Mouse (Mus musculus) cerebellum, adult 18-20 months (tissue): ENCODE measurements around the gene Cpa4.

Experiments used
- DNase-seq, 2 experiments: peaks; one replicate each; pipeline ENCODE4 v3.0.0; 2021

The Cpa4 gene

DNA sequence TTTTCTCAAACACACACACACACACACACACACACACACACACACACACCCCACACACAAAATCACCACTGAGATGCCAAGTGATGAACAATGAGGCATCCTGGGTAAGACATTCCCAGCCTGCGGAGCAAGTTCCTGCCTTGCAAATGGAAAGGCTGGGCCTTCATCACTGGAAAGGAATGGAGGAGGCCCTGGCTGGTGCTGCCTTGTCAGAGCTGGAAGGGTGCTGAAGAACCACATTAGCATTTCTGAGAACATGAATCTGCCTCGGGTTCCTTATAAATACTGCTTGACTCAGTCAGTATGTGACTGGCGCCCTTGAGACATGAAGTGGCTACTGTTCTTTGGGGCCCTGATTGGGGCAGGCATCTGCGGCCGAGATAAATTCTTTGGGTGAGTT lies at the start of gene Cpa4:
TSS of gene Cpa4 (plus strand) at position 301 of the 400 bp plus-strand sequence.
- no peak for DNase-seq

DNA sequence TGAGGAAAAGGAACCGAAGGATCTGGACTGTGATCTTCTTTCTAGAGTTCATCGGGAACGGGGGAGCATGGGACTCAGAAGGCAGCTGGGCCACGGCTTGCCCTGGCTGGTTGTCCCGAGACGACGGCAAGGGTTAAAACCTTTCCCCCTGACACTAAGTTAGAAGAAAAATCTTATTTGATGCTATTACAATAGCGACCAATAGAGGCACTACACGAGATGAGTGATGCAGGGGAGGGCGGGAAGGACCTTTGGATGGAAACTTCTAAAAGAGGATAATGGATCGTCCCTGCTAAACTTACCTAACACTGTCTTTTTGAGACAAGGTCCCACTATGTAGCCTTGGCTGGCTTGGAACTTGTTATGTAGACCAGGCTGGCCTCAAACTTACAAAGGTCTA lies 47.8 kb upstream of the Cpa4 start:
- DNase-seq: no peak

DNA sequence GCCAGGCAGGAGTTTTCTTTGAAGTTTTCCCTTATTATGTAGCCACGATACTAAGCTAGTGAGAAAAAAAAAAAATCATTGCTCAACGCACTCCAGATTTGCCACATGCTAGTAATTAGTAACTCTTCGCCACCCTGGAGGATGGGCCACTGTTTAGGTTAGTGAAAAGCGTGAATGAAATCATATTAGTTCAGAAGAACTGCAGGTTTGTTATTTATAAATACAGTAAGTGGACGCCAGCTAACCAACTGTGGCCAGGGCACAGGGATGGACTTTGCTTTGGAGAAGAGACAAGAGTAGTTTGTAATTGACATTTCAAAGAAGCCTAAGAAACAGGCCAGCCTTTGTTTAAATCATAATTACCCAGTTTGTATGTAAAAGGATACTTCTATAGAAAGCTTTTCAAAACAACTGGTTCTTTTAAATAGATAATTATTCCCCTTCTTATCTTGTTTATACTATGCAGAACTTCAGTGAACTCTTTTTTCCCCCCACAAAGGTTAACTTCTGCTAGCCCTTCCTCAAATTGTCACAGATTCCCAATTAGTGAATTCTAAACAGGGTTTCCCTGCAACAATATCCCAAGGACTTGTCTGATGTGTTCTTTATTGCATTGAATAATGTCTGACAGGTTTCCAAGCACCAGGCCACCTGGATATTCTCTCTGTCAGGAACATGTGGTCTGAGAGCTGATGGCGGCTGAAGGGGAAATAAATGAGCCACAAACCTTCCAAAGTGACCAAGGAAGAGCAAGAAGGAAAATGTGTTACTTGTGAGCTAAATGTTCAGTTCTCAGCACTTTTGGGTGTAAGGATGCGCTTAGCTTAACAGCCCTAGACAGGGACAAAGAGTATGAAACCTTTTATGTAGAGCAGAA lies 42.5 kb upstream of the Cpa4 start:
- no peak for DNase-seq

DNA sequence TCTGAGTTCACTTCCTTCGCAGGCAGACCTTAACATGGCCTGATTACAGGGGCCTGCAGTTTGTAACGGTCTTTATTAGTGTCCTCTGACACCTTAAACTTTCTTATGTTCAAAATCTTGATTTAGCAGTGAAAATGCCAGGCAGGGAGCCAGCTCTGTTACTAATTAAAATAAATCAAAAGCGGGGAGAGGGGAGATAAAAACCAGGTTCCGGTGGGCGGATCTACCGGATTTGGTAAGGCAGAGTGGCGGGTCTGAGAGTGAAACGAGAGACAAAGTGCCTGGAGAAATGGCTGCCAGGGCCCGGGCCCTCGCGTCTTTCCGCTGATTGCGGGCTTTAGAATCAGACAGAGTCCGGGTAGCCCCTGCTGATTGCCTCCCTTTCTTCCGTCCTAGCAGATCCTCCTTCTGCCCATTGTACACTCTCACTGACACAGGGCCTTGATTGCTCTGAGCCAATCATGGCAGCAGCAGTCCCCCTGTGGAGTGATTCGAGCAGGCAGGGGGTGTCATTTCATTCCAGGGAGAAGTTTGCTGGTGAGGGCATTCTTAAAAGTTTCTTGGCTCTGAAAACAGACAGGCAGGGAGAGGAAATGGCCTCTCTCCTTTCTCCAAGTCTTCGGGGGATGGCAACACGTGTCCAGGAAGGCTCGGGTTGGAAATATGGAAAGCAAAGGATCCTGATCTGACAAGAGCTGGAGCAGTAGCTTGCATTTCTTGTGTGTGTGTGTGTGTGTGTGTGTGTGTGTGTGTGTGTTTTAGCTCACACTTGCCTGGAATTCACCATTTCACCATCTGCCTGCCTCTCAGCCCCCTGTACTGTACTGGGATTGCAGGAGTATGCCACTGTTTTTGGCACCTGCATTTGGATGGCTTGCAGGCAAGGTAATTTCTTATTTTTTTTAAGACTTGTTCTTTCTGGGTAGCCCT lies 41.3 kb upstream of the Cpa4 start:
- no peak for DNase-seq

DNA sequence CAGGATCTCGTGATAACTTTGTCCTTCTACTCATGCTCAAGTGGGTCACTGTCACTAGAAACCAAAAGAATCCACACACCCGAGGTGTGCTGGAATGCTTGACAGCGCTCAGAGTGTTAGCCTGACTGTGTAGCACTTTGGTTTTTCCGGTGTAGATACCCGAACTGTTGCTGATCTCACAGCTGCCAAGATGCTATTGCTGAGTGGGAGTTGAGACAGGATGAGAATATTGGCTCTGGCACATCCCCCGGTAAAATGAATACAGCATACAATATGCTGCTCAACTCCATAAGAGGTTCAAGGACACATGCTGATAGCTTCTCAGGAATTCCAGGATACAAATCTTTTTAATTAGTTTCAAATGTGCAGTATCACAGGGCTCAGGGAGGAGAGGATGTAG lies 39.4 kb upstream of the Cpa4 start:
- no peak for DNase-seq

DNA sequence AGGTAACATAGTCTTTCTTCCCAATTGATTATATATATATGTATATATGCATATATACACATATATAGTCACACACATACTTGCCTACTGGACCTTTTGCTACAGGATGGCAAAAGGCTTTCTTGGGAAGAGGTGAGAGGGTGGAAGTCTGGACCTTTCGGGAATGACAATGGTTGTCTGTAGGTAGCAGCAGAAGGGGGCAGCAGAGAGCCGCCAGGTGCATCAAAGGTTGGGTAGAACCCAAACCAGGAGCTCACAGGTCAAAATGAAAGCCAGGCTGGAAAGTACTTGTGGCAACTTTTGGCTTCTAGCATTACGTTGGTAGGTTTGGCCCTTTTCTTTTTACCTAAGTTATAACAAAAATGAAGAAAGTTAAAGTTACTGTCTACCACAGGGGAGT lies 32.8 kb upstream of the Cpa4 start:
- peak; percentile 71 to 78 for DNase-seq

DNA sequence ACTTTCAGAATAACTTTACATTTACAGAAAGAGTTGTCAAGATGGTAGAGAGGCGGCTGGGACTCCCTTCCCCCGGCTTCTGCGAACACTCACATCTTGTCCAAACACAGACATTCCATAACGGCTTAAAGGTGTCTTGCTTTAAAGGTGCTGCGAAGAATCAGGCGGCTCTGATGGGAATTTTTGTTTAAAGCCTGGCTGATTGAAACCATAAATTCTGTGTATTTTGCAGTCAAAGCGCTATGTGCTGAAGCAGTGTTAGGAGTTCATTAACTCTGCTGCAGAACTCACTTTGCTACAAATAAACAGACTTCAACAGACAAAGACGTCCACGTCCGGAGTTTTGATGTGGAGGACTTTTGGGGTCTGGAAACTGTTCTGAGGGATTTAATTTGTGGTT lies 29.9 kb upstream of the Cpa4 start:
- no peak for DNase-seq

DNA sequence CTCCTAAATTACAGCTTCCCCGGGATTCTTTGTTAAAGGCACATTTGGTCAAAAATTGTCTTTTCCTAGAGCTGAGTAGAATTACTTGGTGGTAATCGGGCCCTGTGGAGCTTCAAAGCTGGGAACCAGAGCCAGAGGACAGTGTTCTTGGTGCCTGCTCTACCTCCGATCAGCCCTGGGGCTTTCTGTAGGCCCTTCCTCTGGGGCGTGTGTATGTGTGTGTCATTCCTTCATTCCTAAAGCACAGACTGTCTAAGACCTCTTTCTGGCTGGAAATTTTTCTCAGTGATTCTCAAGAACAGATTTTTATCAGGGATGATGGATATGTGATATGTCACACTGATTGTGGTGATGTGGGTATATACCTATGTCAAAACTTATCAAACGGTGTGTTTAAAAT lies 29.4 kb upstream of the Cpa4 start:
- no peak for DNase-seq

DNA sequence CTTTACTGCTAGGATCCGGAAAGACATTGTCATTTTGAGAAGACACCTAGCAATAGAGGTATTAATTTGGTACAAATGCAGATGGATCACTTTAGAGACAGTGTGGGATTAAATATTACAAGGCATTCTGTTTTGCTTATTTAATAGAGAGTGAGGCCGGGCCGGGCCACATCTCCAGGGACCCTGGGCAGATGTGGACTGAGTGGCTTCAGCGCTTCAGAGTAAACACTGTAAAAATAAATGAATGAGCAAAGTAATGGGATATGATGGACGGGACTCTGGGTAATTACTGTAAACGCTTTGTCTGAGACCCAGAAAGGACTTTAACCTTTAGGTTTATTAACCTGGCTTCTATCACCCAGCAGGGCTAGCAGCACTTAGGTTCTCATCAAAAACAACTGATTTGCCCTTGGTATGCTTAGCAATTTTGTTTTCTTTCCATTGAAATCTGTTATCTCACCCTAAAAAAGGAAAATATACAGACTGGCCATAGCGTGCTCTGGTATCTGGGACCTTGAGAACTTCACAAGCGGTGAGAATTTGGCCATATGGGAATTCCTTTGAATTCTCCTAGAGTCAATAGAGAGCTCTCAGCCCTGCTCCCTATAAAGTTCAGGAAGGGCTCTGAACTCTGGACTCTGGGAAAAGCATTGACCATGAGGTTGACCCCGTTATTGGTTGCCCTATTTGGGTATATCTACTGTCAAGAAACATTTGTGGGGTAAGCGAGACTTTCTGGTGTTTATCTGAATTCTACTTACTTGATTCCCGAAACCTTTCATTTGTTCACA lies 27.0 kb upstream of the Cpa4 start, which contains the start of gene Cpa2:
TSS of gene Cpa2 (plus strand) at position 574 of the 791 bp plus-strand sequence.
- no peak for DNase-seq

DNA sequence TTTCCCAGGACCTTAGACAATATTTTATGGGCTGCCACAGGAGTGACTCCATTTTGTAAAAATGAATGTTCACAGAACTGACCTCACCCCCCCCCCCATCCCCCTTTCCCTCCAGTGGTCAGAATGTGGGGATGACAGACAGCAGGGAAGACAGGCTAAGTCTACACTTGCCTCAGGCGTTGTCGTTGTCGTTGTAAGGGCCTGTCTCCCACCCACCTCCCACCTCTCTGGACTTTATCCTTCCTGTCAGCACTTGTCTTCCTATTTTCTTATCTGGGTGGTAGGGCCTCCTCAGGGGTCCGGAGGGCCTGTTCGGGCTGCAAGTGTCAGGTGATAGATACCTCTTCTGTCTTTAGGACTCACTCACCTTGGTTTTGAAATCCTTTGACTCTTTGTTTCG lies 25.9 kb upstream of the Cpa4 start:
- no peak for DNase-seq

DNA sequence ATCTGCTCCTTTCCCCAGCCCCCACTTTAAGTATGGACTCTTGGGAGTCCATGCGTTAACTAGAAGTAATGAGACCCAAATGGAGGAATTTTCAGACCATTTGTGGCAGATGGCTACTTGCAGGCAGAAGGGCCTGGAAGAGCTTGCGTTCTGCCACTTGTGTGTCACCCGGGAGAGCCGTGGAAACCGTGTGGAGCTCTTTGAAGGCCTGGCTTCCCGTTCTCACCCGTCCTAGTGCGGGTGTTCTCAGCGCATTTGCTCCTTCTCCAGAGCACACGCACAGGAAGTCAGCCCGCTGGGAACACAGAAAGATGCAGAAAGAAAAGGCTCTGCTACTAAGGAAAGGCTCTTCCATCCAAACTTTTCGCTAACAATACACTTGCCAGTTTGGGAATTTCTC lies 25.1 kb upstream of the Cpa4 start:
- DNase-seq: no peak

DNA sequence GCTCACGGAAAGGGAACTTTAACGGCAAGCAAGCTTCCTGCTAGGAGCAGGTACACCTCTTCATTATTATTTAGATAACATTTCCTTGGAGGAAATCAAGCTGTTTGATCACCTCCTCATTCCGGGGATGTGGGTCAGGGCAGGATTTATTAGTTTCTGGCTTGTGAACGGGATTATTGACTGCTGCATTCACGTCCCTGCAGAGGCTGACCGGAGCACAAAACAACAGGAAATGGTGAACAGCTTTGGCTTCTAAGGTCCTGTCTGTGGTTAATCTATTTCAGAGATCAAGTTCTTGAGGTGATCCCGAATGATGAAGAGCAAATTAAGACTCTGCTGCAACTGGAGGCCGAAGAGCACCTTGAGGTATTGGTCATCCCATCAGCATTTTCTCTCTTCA lies 24.3 kb upstream of the Cpa4 start:
- DNase-seq: no peak

DNA sequence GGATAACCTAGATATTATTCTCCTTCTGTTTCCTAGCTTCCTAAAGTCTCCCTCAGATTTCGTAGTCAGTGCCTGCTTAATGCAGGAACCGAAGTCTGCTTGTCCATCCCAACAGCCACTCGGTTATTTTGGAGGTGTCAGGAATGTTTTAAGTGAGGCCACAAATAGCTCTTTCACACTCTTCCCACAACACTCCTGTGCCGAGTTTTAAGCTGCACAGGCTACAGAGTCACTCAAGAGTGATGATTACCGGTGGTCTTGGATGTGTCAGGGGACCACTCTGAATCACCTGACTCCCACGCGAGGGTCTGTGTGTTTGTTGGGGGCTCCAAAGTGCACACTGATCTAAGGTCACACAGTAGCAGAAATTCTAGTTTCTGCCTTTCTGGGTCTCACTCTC lies 22.5 kb upstream of the Cpa4 start:
- no peak for DNase-seq

DNA sequence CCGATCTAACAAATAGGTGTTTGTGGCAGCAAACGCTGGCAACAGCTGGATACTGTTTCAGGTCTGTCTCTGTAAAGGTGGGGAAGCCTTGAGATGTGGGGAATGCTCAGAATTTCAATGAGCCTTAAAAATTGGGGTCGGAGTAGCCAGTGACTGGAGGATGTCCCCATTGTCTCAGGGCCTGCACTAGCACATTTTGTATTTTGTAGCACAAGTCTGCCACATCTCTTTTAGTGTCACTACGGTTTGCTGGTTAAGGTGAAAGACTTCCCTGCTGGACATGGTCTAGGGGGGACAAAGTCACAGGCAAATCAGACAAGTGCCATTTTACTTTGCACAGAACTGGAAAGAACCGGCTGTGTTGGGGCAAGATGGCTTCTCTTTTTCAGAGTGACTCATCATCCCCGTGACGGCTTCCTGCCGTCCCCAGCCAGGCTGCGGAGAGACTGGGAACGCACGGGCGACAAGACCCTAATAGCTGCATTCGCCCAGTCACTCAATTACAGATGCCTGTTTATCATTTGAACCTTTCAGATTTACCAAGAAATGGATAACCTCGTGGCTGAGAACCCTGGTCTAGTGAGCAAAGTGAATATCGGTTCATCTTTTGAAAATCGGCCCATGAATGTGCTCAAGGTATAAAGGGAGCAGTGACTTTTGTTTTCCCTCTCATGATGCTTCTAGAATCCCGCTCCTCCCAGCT lies 21.4 kb upstream of the Cpa4 start:
- peak in 1 of 2 experiments; percentile 46 for DNase-seq

DNA sequence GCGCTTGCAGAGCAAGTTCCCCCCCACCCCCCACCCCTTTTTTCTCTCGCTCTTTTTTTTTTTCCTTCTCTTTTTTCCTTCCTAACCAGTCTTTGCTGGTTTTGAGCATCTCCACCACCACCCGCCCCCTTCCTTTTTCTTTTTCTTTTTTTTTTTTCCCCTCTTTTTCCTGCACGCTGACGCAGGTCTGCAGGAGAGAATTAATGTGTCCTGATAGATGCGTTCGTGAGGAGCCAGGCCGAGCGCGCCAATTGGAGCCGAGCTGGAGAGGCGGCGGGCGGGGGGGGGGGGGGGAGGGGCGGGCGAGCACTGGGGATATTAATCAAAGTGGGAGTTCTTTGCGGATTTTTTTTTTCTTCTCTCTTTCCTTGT lies 20.9 kb upstream of the Cpa4 start:
- DNase-seq: peak; percentile 58 to 65

DNA sequence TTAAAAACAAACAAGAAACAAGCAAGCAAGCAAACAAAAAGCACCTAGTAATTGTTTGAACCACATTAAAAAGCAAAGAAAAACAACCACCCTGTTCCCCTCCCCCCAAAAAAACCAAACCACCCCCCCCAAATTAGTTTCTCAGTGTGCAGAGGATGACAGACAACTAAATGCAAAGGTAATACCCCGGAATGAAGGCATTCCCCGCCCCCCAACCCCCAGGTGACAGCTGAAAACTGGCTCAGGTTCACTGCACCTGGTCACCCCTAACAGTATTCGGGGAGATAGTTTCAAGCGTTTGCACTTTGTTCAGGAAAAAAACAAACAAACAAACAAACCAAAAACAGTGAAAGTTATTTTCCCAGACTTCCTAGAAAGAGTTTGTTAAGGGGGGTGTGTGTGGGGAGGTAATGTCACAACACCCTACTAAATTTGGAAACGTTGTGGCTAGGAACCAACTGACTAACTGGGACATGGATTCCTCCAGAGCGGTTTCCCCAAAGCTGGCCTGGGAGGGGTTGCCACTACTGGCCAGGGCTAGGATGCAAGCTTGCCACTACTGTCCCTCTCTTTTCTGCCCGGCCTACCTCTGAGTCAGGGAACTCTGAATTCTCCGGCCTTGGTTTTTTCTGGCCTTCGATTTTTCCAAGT lies 20.4 kb upstream of the Cpa4 start:
- peak; percentile 28 to 36 for DNase-seq

DNA sequence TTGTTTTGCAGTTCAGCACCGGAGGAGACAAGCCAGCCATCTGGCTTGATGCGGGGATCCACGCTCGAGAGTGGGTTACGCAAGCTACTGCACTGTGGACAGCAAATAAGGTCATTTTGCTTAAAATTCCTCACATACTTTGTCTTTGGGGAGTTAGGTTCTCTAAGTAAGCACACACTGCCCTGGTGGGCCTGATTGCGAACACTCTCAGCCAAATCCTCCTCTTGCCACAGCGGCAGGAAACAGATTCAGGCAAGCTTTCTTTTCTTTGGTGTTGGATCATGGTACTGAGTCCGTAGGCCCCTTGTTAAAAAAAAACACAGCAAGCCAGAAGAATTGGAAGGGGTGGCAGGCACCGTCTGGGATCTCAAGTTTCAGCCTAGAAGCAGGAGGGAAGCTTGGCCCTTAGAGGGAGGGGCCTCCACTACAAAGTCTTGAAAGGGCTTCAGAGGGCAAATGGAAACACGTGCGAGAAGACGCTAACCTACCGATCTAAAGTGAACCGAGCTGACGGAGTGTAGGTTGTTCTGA lies 18.9 kb upstream of the Cpa4 start:
- DNase-seq: peak in 1 of 2 experiments; percentile 24

DNA sequence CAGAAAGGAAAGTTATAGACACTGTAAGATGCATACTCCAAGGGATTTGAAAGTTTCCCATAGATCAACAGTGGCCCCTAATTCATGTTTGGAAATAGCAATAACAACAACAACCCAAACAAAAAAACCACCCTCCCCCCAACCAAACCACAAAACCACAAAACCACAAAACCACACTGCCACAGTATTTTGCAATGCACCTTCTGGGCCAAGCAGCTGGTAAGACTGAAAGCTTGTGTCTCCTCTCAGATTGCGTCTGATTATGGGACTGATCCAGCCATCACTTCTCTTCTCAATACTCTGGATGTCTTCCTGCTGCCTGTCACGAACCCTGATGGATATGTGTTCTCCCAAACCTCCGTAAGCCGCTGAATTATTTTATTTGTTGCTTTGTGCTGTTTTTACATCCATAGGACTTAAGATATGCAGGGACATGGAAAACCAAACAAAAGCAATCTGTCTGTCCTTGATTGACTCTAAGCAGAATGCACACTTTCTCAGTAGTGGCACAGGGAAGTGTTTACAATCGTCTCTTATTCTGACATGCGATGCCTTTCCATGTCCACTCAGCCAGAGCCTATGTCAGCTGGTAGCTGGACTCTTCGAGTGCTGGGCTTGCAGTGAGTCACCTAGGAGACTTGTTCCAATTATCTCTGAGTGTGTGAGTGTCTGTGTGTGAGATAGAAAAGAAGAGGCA lies 17.5 kb upstream of the Cpa4 start:
- DNase-seq: no peak

DNA sequence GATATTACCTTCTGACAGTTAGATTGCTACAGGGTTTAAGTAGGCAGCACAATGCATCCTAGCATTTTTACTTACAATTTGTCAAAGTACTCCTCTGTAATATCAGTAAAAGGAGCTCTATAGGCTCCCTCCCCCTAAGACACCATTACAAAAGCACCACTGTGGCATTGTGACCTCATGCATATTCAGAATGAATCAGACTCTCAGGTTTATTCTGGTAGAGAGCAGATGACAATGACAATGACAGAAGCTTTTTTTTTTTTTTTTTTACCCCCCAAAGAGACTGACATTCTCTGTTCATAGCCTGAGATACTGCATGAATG lies 17.0 kb upstream of the Cpa4 start:
- DNase-seq: no peak

DNA sequence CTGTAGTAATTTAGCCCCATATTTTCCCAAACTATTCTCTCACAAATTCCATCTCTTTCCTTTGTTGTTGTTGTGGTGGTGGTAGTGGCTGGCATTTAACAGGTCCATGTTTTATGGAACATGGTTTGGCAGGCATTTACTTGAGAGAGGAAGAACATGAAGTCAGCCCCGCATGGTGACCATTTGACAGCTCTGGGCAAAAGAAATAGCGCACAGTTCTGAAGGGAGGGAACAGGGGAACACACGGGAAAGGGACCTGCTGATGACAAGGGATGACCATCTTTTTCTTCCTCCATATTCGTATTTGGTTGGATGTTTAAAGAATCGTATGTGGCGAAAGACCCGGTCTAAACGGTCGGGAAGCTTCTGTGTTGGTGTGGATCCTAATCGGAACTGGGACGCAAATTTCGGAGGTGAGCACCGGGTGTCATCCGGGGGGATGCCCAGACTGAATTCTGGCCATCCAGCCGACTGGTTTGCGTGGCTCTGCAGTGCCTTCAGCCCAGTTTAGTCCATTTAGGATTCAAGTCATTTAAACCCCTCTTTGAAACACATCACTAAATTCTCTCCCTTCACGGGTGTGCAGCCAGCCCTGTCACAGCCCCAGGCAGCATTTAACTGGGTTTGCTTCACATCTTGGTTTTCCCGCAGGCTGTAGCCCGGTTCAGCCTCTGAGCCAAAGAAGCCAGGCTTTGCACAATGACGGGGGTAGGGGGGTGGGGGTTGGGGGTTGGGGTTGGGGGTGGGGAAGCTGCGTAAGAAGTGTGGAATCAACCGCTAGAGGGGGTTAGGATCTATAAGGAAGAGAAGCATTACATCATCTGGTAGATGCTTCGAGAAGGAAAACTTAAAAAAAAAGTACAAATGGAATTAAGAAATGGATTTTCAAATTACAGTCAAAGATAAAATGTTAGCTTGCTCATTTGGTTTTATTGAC lies 16.3 kb upstream of the Cpa4 start:
- DNase-seq: peak; percentile 27 to 45
